Comparison of ENCODE assay signal across 8 mouse cellular contexts in genomic region chr9:123529392-123530157, GRCm38 (mm10). TPM values are rescaled to one million over a fixed set of nuclear protein-coding genes. Genes with fewer than 3 reads are reported as not detected.
DNase-seq lines count a peak whose midpoint lies in the region; ATAC-seq and TF ChIP-seq lines count a peak whose summit lies in the region.

Gene Sacm1l (plus strand): TSS chr9:123529759.

- in situ Hi-C loops in CH12.LX (cut with MboI; ENCODE audit: low pct_ligation_motif_present, low pct_unique_long_range_greater_than_20kb, low sequenced_read_pairs): loop anchor here (5.0 to 10.0 kb wide), 2 partner anchors 67 to 275 kb away; no protein-coding TSS in a partner anchor

- no peak for TF ChIP-seq RAD21 in CH12.LX (IDR thresholded peaks at IDR 0.05; ENCODE audit: low read depth, low read length)

- peak; percentile 99 for DNase-seq in CH12.LX (ENCODE audit: extremely low read depth)
- peak; percentile 99 for DNase-seq in c-Kit-positive CD71-positive TER-119-negative erythroid progenitor cells, embryonic 14.5 days (ENCODE audit: low read depth)
- peak; percentile 99 for DNase-seq in forebrain, embryonic 11.5 days (ENCODE audit: low spot score)
- DNase-seq in kidney, postnatal 36 days: peak; percentile 100
- DNase-seq in telencephalon, adult 2 months (ENCODE audit: low read depth, low spot score): peak; percentile 99

- TF ChIP-seq POLR2A in CH12.LX (IDR thresholded peaks at IDR 0.05; ENCODE audit: low read depth, low read length): peak; percentile 79

- no peaks in the 10 kb centered on the region for H3K27me3 ChIP-seq in CH12.LX (replicated peaks)
- H3K27me3 ChIP-seq in forebrain, embryonic 11.5 days (ENCODE audit: control insufficient read depth, insufficient read depth, low read length): no peaks in the 10 kb centered on the region
- no peaks in the 10 kb centered on the region for H3K27me3 ChIP-seq in heart, embryonic 16.5 days (ENCODE audit: control insufficient read depth, insufficient read depth, low read length)
- no peaks in the 10 kb centered on the region for H3K27me3 ChIP-seq in liver, embryonic 15.5 days
- no peaks in the 10 kb centered on the region for H3K27me3 ChIP-seq in neural tube, embryonic 12.5 days (replicated peaks)

- peak within 1 kb of the TSS; percentile 99 for H3K4me2 ChIP-seq in CH12.LX (ENCODE audit: insufficient read depth, low read depth, poor library complexity, severe bottlenecking)
- H3K4me2 ChIP-seq in forebrain, embryonic 11.5 days (ENCODE audit: low read depth, low read length, severe bottlenecking): peak within 1 kb of the TSS; percentile 71
- H3K4me2 ChIP-seq in heart, embryonic 16.5 days (ENCODE audit: low read depth, low read length): peak within 1 kb of the TSS; percentile 81
- peak within 1 kb of the TSS; percentile 88 for H3K4me2 ChIP-seq in liver, embryonic 15.5 days
- peak within 1 kb of the TSS; percentile 67 for H3K4me2 ChIP-seq in neural tube, embryonic 12.5 days (replicated peaks)

- peak; percentile 99 for ATAC-seq in forebrain, embryonic 11.5 days (replicated peaks; ENCODE audit: low FRiP score)
- peak; percentile 98 for ATAC-seq in heart, embryonic 16.5 days (replicated peaks; ENCODE audit: extremely low read depth, insufficient read depth, low FRiP score)
- ATAC-seq in liver, embryonic 15.5 days (ENCODE audit: insufficient read depth): peak; percentile 98
- ATAC-seq in neural tube, embryonic 12.5 days (ENCODE audit: low FRiP score, low read depth): peak; percentile 99

- no peaks in the 10 kb centered on the region for H3K9me3 ChIP-seq in CH12.LX (replicated peaks; ENCODE audit: low read length)
- no peaks in the 10 kb centered on the region for H3K9me3 ChIP-seq in forebrain, embryonic 11.5 days (ENCODE audit: control insufficient read depth, low read length)
- no peaks in the 10 kb centered on the region for H3K9me3 ChIP-seq in heart, embryonic 16.5 days (replicated peaks; ENCODE audit: control insufficient read depth, low read length)
- no peaks in the 10 kb centered on the region for H3K9me3 ChIP-seq in liver, embryonic 15.5 days (replicated peaks)
- H3K9me3 ChIP-seq in neural tube, embryonic 12.5 days: no peaks in the 10 kb centered on the region

- peaks cover 8 to 42% of the 10 kb centered on the region in 2 experiments for H3K4me1 ChIP-seq in CH12.LX (ENCODE audit: control insufficient read depth in 1 of 2, insufficient read depth in 2 of 2)
- H3K4me1 ChIP-seq in forebrain, embryonic 11.5 days (replicated peaks; ENCODE audit: control insufficient read depth, insufficient read depth, low read length): no peaks in the 10 kb centered on the region; the same call in 1 of the 2 replicates
- H3K4me1 ChIP-seq in heart, embryonic 16.5 days (ENCODE audit: control insufficient read depth, insufficient read depth, low read length): peaks cover 29% of the 10 kb centered on the region
- peaks cover 56% of the 10 kb centered on the region for H3K4me1 ChIP-seq in liver, embryonic 15.5 days (replicated peaks)
- peaks cover 16% of the 10 kb centered on the region for H3K4me1 ChIP-seq in neural tube, embryonic 12.5 days

- under 1% methylated on average over 76 of the region's 79 CpGs for WGBS in forebrain, embryonic 11.5 days
- under 1% methylated on average over 78 of the region's 79 CpGs for WGBS in heart, embryonic 16.5 days
- WGBS in liver, embryonic 15.5 days (ENCODE audit: insufficient replicate concordance): under 1% methylated on average over 79 of the region's 79 CpGs
- under 1% methylated on average over 79 of the region's 79 CpGs for WGBS in neural tube, embryonic 12.5 days

- peak within 1 kb of the TSS; percentile 58 for H3K9ac ChIP-seq in CH12.LX (ENCODE audit: insufficient read depth, low read depth)
- peak within 1 kb of the TSS; percentile 78 for H3K9ac ChIP-seq in forebrain, embryonic 11.5 days (ENCODE audit: low read length)
- peak within 1 kb of the TSS; percentile 98 for H3K9ac ChIP-seq in heart, embryonic 16.5 days (ENCODE audit: low read length)
- peak within 1 kb of the TSS; percentile 96 for H3K9ac ChIP-seq in liver, embryonic 15.5 days
- H3K9ac ChIP-seq in neural tube, embryonic 12.5 days: peak within 1 kb of the TSS; percentile 91

- dilution Hi-C loops in CH12.LX (cut with MboI; ENCODE audit: extremely low pct_ligation_motif_present, extremely low pct_unique_long_range_greater_than_20kb, low sequenced_read_pairs): no loop called here

- peaks cover 0 to 3% of the 10 kb centered on the region in 2 experiments for H3K36me3 ChIP-seq in CH12.LX (replicated peaks in 1 of 2; ENCODE audit: control insufficient read depth in 1 of 2, insufficient read depth in 1 of 2, low read length in 1 of 2)
- H3K36me3 ChIP-seq in forebrain, embryonic 11.5 days (ENCODE audit: control insufficient read depth, insufficient read depth, low read length): no peaks in the 10 kb centered on the region
- no peaks in the 10 kb centered on the region for H3K36me3 ChIP-seq in heart, embryonic 16.5 days (ENCODE audit: control insufficient read depth, insufficient read depth)
- no peaks in the 10 kb centered on the region for H3K36me3 ChIP-seq in liver, embryonic 15.5 days (replicated peaks)
- no peaks in the 10 kb centered on the region for H3K36me3 ChIP-seq in neural tube, embryonic 12.5 days

- peak within 1 kb of the TSS; percentile 74 to 95 (median 94) for H3K4me3 ChIP-seq in CH12.LX (replicated peaks in 1 of 3; ENCODE audit: low read depth in 2 of 3, low read length in 2 of 3, poor library complexity in 1 of 3)
- H3K4me3 ChIP-seq in forebrain, embryonic 11.5 days (ENCODE audit: low read depth, low read length): peak within 1 kb of the TSS; percentile 78
- H3K4me3 ChIP-seq in heart, embryonic 16.5 days (ENCODE audit: low read length): peak within 1 kb of the TSS; percentile 99
- H3K4me3 ChIP-seq in liver, embryonic 15.5 days (replicated peaks): peak within 1 kb of the TSS; percentile 90
- H3K4me3 ChIP-seq in neural tube, embryonic 12.5 days: peak within 1 kb of the TSS; percentile 96

- TF ChIP-seq EP300 in CH12.LX (IDR thresholded peaks at IDR 0.05; ENCODE audit: low read length): no peak

- TF ChIP-seq CTCF in CH12.LX (conservative IDR thresholded peaks at IDR 0.05 in 1 of 2, IDR thresholded peaks at IDR 0.05 in 1 of 2; ENCODE audit: low read depth in 2 of 2, low read length in 2 of 2): no peak

- peaks cover 37% of the 10 kb centered on the region for H3K79me2 ChIP-seq in CH12.LX (replicated peaks; ENCODE audit: control insufficient read depth, extremely low read depth, insufficient read depth, poor library complexity, severe bottlenecking)

- peak within 1 kb of the TSS; percentile 65 for H3K27ac ChIP-seq in CH12.LX (ENCODE audit: insufficient read depth, low read depth)
- peak within 1 kb of the TSS; percentile 86 for H3K27ac ChIP-seq in forebrain, embryonic 11.5 days (ENCODE audit: low read depth, low read length)
- peak within 1 kb of the TSS; percentile 98 for H3K27ac ChIP-seq in heart, embryonic 16.5 days (ENCODE audit: low read length)
- H3K27ac ChIP-seq in liver, embryonic 15.5 days (replicated peaks): peak within 1 kb of the TSS; percentile 97
- peak within 1 kb of the TSS; percentile 87 for H3K27ac ChIP-seq in neural tube, embryonic 12.5 days

TF ChIP-seq in CH12.LX, 34 proteins besides CTCF, POLR2A, EP300 and RAD21 (continues in another document):
- TF ChIP-seq MXI1 (IDR thresholded peaks at IDR 0.05; ENCODE audit: low read depth, low read length) (no peak; the same call in 1 of the 2 replicates), E2F4 (IDR thresholded peaks at IDR 0.05; ENCODE audit: insufficient replicate concordance, low read depth, low read length) (0 out of 2 replicates have a peak, but pooled peaks have one; percentile 85), ZKSCAN1 (IDR thresholded peaks at IDR 0.05; ENCODE audit: borderline replicate concordance, low read depth, low read length) (no peak), JUN (IDR thresholded peaks at IDR 0.05; ENCODE audit: insufficient read depth, low read depth, low read length) (no peak), SIN3A (IDR thresholded peaks at IDR 0.05; ENCODE audit: low read length) (no peak; the same call in none of the 2 replicates), JUND (conservative IDR thresholded peaks at IDR 0.05; ENCODE audit: low read depth, low read length) (no peak), TCF12 (IDR thresholded peaks at IDR 0.05; ENCODE audit: low read depth, low read length) (peak; percentile 58), TBP (conservative IDR thresholded peaks at IDR 0.05; ENCODE audit: low read depth, low read length) (peak; percentile 100), UBTF (IDR thresholded peaks at IDR 0.05; ENCODE audit: low read depth, low read length) (peak; percentile 83; the same call in 1 of the 2 replicates), ZMIZ1 (IDR thresholded peaks at IDR 0.05; ENCODE audit: low read depth, low read length) (peak; percentile 81; the same call in 1 of the 2 replicates), BHLHE40 (IDR thresholded peaks at IDR 0.05; ENCODE audit: low read depth, low read length) (0 out of 2 replicates have a peak, but pooled peaks have one; percentile 13), KAT2A (IDR thresholded peaks at IDR 0.05; ENCODE audit: insufficient replicate concordance, low read length) (peak; percentile 77; the same call in 1 of the 2 replicates), GABPA (IDR thresholded peaks at IDR 0.05; ENCODE audit: insufficient replicate concordance, low read depth, low read length) (no peak), IRF4 (IDR thresholded peaks at IDR 0.05; ENCODE audit: low read depth, low read length) (peak; percentile 53; the same call in 1 of the 2 replicates), MAX (IDR thresholded peaks at IDR 0.05; ENCODE audit: low read length) (no peak), POLR2AphosphoS2 (IDR thresholded peaks at IDR 0.05; ENCODE audit: low read depth, low read length) (no peak), CHD1 (IDR thresholded peaks at IDR 0.05; ENCODE audit: low read depth, low read length) (no peak), NELFE (IDR thresholded peaks at IDR 0.05; ENCODE audit: low read depth, low read length) (peak; percentile 48; the same call in 1 of the 2 replicates), USF2 (conservative IDR thresholded peaks at IDR 0.05; ENCODE audit: low read depth, low read length) (no peak), ELF1 (IDR thresholded peaks at IDR 0.05; ENCODE audit: low read depth, low read length) (peak; percentile 98), NRF1 (IDR thresholded peaks at IDR 0.05; ENCODE audit: low read depth, low read length) (peak; percentile 66), RCOR1 (conservative IDR thresholded peaks at IDR 0.05; ENCODE audit: low read depth, low read length) (no peak)

RNA-seq across cellular contexts. Expression of gene Sacm1l, which starts in this region (rescaled TPM):
- total RNA-seq in CH12.LX (2012; rRNA removed) (29.5 and 31.1 TPM in 2 replicates), CH12.LX (2014; rRNA removed) (67.6 and 77.0 TPM in 2 replicates)
- polyA plus RNA-seq in CH12.LX (2012; ENCODE audit: insufficient read length, low read depth): 37.4 and 38.2 TPM in 2 replicates
- polyA plus RNA-seq in forebrain, embryonic 11.5 days (2014; fragmentation: Nextera tagmentation; extraction: Ambion mirVana): 44.6 and 46.4 TPM in 2 replicates
- 48.0 and 51.6 TPM in 2 replicates for polyA plus RNA-seq in heart, embryonic 16.5 days (2015; fragmentation: Nextera tagmentation; extraction: Ambion mirVana)
- 25.7 and 26.5 TPM in 2 replicates for polyA plus RNA-seq in liver, embryonic 15.5 days (2015; fragmentation: Nextera tagmentation; extraction: Ambion mirVana)
- polyA plus RNA-seq in neural tube, embryonic 12.5 days (2016; fragmentation: Nextera tagmentation; extraction: Ambion mirVana): 48.8 and 49.9 TPM in 2 replicates

Comparison
In these comparisons a context has a peak if more than half of its experiments do, and no peak if none do; other contexts are left out.
1. Peak in every context shown above with its lines: DNase-seq, ATAC-seq, H3K4me3 ChIP-seq and H3K27ac ChIP-seq.